Mouse (Mus musculus) megakaryocyte, embryonic 14.5 days (primary cell): Measurements from ENCODE around the gene Trim46. TPM values are rescaled to one million over a fixed set of nuclear protein-coding genes. Genes with fewer than 3 reads are reported as not detected.
"Not testable (repeated sequence)": the region's sequence is repeated elsewhere in the genome, so short reads cannot be mapped to it uniquely, and the experiment has no call there.

Experiments
- H3K27me3 ChIP-seq: replicated peaks from 2 replicates; pipeline ENCODE3; 2012; ENCODE audit warnings: inconsistent platforms
- H3K36me3 ChIP-seq: replicated peaks from 2 replicates; pipeline ENCODE3; 2012; ENCODE audit warnings: low read length, inconsistent platforms, mixed read lengths
- H3K4me1 ChIP-seq: 2 replicates; pipeline ENCODE4 v1.6.1; 2012; ENCODE audit warnings: inconsistent platforms
- H3K4me3 ChIP-seq: replicated peaks from 2 replicates; pipeline ENCODE3; 2012; ENCODE audit warnings: moderate library complexity, mild to moderate bottlenecking, inconsistent platforms
- H3K9me3 ChIP-seq: 2 replicates; pipeline ENCODE4 v1.6.1; 2012; ENCODE audit warnings: inconsistent platforms
- FLI1 ChIP-seq: IDR thresholded peaks from 2 replicates; pipeline ENCODE4 v1.6.1; 2012; ENCODE audit warnings: low read length, inconsistent platforms, mixed read lengths
- GATA1 ChIP-seq: IDR thresholded peaks from 3 replicates; pipeline ENCODE4 v1.6.1; 2012; ENCODE audit warnings: mixed read lengths, low read length, inconsistent platforms, borderline replicate concordance
- polyA plus RNA-seq: library from polyadenylated mRNA; stranded (reverse); fragments of >175 nt; gene quantifications from 2 replicates; pipeline ENCODE4 v1.2.3, GENCODE M21; 2012; ENCODE audit warnings: low replicate concordance; ENCODE audit not compliant: insufficient read depth

Trim46 gene
- polyA plus RNA-seq, 1 experiment = 2.1 TPM

DNA sequence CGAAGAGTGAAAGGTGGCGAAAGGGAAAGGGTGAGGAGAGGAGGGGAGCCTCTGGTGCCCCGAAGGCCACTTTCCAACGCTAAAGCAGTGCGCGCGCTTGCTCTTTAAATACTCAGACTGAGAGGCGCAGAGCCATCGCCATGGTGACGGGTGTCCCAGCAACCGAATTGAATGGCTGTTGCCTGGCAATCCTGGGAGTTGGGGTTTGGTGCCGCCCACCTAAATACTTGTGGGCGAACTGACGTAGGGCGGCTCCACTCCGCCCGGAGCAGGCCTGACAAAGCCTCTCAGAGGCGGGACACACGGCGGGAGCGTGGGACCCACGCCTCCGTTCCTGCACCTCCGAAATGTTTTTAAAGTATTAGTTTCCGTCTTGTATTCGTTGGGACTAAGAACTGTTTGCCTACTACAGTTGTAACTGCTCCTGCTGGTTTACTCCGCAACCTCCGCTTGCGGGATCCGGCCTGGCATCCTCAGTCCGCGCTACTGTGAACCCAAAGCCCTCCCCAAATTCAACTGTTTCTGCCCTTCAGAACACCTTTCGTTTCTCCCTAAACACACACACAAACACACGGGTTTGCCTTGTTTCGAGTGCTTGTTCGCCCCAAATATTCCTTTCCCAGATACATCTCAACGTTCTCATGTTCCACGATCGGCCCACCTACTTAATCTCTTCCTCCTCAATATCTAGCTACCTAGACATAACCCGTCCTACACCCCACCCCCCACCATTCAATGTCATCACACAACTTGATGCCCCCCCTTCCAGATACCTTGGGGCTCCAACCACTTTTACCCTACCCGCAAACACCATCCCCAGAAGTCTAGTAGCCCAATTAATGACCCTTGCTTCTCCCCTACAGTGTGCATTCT, 18.6 kb downstream of the Trim46 start:
- H3K4me3 ChIP-seq = peak overlapping the region; percentile 90
- H3K27me3 ChIP-seq = peaks cover 78% of the 10 kb centered on the region
- TF ChIP-seq GATA1 (no peak), FLI1 (no peak)
- no peaks in the 10 kb centered on the region for H3K9me3 ChIP-seq
- no peaks in the 10 kb centered on the region for H3K36me3 ChIP-seq
- peaks cover 67% of the 10 kb centered on the region for H3K4me1 ChIP-seq

DNA sequence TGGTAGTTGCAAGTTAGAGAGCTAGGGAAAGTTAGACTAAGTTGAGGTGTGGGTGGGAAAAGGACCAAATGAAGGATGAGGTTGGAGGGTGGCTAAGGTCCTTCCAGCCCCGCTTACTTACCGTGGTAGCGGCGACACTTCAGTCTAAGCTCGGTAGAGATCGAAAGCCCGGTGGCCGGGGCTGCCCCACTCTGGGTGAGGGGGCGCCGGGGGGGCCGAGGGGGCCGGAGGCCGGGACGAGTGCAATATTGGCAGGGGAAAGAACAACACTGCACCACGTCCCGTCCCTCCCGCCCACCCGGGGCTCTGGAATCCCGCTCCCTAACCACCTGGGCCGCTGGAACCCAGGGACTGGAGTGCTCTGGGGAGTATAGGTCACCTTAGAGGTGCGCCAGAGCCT, 19.2 kb downstream of the Trim46 start, which contains the start of gene Mtx1:
Gene Mtx1 (minus strand): TSS at position 189 of the 400 bp plus-strand sequence.
- no peak for TF ChIP-seq GATA1
- TF ChIP-seq FLI1 = no peak
- H3K4me1 ChIP-seq = peaks cover 61% of the 10 kb centered on the region
- no peaks in the 10 kb centered on the region for H3K9me3 ChIP-seq
- peak within 1 kb of the TSS; percentile 90 for H3K4me3 ChIP-seq
- peaks cover 78% of the 10 kb centered on the region for H3K27me3 ChIP-seq
- H3K36me3 ChIP-seq = no peaks in the 10 kb centered on the region

DNA sequence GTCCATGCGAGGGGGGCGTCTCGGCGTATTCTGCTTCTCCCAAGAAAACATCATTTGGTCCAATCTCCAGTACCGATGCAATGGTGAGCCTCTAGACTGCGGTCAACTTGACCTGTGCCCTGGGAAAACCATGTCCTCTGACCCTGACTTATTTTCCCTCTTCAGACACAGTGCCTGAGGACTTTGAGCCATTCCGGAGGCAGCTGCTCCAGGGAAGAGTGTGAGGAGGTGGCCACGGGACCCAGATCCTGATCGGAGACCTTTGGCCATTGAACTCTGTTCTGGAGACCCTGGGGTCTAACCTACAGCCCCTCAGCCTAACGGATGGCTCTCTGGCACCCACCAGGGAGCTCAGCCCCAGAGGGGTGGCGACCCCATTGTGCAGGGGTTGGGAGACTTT, 19.7 kb downstream of the Trim46 start:
- Histone ChIP-seq H3K4me1 (peaks cover 56% of the 10 kb centered on the region), H3K27me3 (peaks cover 74% of the 10 kb centered on the region), H3K9me3 (no peaks in the 10 kb centered on the region), H3K36me3 (no peaks in the 10 kb centered on the region), H3K4me3 (no peak overlapping the region)
- TF ChIP-seq FLI1 (no peak), GATA1 (no peak)

DNA sequence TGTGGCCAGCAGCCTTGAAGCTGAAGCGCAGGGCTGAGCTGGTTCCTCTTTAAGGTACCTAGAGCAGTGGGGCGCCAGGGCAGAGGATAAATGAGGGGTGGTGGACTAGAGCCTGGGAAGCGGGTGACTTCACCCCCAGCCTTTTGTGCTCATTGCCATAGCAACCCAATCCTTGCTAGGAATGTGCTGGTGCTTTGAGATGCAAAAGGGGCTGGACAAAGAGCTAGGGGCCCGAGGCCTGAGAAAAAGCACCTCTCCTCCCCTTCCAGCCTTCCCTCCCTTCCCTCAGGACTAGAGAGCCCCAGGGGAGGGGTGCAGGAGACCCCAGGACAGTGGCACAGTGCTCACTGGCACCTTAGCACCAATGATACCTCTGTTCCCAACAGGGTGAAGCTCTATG, 20.2 kb downstream of the Trim46 start:
- H3K27me3 ChIP-seq = peaks cover 76% of the 10 kb centered on the region

DNA sequence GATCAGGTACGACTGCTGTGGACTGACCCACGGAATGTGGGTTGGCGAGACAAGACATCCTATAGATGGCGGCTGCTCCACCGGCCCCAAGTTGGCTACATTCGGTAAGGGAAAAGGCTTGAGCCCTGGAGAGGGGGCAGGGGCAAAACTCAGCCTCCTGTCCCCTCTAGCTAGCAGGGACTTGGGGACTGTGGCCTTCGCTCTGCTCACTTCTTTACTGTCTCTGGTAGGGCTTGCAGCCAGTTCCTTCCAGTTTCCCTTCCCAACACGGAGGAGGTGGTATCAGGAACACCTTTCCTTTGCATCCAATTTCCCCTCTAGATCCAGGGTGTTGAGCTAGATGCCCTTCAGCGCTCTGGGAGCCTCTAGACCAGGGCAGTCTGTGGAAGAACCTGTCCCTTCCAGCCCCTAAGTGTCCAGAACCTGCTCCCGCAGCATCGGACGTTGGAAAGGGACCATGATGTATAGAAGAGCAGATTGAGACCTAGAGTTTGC, 20.7 kb downstream of the Trim46 start:
- Histone ChIP-seq H3K4me3 (no peak overlapping the region), H3K9me3 (no peaks in the 10 kb centered on the region), H3K4me1 (peaks cover 51% of the 10 kb centered on the region), H3K27me3 (peaks cover 71% of the 10 kb centered on the region), H3K36me3 (no peaks in the 10 kb centered on the region)
- TF ChIP-seq FLI1 (no peak), GATA1 (no peak)

More for the DNA sequence above, 20.2 kb downstream of the Trim46 start:
- Histone ChIP-seq H3K4me3 (no peak overlapping the region), H3K9me3 (no peaks in the 10 kb centered on the region), H3K36me3 (no peaks in the 10 kb centered on the region), H3K4me1 (peaks cover 55% of the 10 kb centered on the region)
- TF ChIP-seq FLI1 (no peak), GATA1 (no peak)

DNA sequence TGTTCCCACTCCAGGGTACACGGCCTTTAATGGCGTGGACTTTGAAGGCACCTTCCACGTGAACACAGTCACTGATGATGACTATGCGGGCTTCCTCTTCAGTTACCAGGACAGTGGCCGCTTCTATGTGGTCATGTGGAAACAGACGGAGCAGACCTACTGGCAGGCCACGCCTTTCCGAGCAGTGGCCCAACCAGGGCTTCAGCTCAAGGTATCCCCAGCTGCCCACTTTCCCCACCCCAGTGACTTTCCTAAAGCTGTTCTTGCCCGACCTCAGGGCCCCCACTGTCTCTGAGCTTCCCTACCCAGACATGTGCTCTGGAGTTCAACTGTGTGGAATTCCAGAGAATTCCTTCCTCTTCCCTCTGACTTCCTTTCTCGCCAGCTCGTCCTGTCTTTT, 21.3 kb downstream of the Trim46 start:
- TF ChIP-seq FLI1 (no peak), GATA1 (no peak)
- Histone ChIP-seq H3K36me3 (no peaks in the 10 kb centered on the region), H3K9me3 (no peaks in the 10 kb centered on the region), H3K4me3 (no peak overlapping the region), H3K27me3 (peaks cover 69% of the 10 kb centered on the region), H3K4me1 (peaks cover 51% of the 10 kb centered on the region)

DNA sequence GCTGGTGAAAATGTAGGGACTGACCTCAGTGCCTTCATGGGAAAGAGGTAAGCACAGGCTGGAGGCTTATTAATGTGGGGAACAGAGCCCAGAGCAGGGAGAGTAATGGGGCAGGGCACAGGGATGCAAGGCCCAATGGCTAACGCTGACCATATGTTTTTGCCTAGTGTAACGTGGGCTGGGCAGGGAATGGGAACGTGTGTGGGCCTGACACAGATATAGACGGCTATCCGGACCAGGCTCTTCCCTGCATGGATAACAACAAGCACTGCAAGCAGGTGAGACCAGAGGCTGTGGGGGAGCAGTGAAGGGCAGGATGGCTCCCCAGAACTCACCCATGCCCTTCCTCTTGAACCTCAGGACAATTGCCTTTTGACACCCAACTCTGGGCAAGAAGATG, 24.9 kb downstream of the Trim46 start:
- Histone ChIP-seq H3K36me3 (no peaks in the 10 kb centered on the region), H3K27me3 (peaks cover 78% of the 10 kb centered on the region), H3K9me3 (no peaks in the 10 kb centered on the region), H3K4me1 (peaks cover 45% of the 10 kb centered on the region), H3K4me3 (no peak overlapping the region)
- no peak for TF ChIP-seq GATA1
- no peak for TF ChIP-seq FLI1

DNA sequence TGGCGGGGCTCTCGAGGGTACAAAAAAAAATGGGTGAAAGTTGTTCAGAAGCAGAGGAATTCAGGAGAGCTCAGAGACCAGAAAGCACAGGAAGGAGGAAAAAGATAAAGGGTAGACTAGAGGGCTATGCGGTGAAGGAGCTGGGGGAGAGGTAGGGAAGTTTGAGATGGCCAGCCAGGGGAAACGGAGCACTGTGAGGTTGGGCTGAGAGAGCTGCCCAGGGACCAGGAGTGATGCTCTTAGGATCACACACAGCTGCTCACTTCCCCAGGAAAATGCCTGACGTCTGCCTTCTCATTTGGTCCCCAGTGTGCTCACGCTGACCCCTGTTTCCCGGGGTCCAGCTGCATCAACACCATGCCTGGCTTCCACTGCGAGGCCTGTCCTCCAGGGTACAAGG, 26.6 kb downstream of the Trim46 start:
- peaks cover 64% of the 10 kb centered on the region for H3K27me3 ChIP-seq

DNA sequence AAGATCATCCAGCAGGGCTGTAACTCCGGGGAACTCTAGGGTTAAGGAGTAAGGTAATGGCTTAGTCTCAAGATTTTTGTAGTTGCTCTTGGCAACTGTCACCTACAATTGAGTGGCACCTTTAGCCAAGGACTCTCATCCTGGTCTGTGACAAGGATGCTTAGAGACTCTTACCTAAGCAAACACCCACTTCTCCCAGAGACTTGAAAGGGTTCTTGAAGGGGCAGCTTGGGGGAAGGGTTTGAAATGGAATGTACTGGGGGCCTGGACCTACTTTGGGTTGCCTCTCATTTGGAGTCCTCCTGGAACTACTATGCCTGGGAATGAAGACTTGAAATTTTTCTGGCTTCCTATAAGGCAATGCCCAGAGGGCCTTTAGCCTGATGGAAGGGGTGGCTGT, 27.8 kb downstream of the Trim46 start:
- H3K4me1 ChIP-seq = peaks cover 58% of the 10 kb centered on the region
- H3K4me3 ChIP-seq = peak overlapping the region; percentile 46
- TF ChIP-seq GATA1 (no peak), FLI1 (no peak)
- H3K27me3 ChIP-seq = peaks cover 51% of the 10 kb centered on the region
- H3K9me3 ChIP-seq = no peaks in the 10 kb centered on the region
- H3K36me3 ChIP-seq = no peaks in the 10 kb centered on the region

More for the DNA sequence above, 26.6 kb downstream of the Trim46 start:
- peaks cover 57% of the 10 kb centered on the region for H3K4me1 ChIP-seq
- TF ChIP-seq FLI1 (no peak), GATA1 (no peak)
- H3K9me3 ChIP-seq = no peaks in the 10 kb centered on the region
- no peak overlapping the region for H3K4me3 ChIP-seq
- no peaks in the 10 kb centered on the region for H3K36me3 ChIP-seq

DNA sequence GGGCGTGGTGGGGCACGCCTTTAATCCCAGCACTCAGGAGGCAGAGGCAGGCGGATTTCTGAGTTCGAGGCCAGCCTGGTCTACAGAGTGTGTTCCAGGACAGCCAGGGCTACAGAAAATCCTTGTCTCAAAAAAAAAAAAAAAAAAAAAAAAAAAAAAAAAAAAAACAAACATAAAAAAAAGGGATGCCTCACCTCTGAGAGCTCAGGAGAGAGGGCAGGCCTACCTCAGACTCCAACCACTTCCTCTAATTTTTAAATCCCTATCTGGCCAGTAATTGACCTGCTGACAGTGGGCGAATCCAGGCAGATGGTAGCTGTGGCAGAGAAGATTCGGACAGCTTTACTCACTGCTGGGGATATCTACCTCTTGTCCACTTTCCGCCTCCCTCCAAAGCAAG, 29.7 kb downstream of the Trim46 start:
- H3K4me3 ChIP-seq, H3K36me3 ChIP-seq, H3K9me3 ChIP-seq: not testable (repeated sequence)
- Histone ChIP-seq H3K4me1 (peaks cover 74% of the 10 kb centered on the region), H3K27me3 (peaks cover 42% of the 10 kb centered on the region)

DNA sequence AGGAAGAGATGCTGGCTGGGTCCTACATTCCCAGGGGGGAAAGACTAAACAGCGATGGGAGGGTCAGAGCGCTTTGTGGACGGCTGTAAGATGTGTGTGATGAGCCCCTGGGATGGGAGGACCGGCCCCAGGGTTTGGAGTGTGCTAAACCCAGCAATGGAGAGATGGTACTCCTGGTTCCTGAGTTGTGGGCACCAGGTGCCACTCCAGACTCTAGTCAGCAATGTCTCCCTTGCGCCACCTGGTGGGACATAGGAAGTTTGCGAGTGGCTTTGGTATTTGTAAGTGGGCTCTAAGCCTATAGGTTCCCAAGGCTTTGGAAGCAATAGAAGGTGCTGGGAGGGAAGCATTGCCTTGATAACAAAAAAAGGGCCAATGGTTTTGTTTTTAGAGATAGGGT, 30.3 kb downstream of the Trim46 start:
- no peaks in the 10 kb centered on the region for H3K9me3 ChIP-seq
- peaks cover 73% of the 10 kb centered on the region for H3K4me1 ChIP-seq
- peaks cover 37% of the 10 kb centered on the region for H3K27me3 ChIP-seq
- peaks cover 12% of the 10 kb centered on the region for H3K36me3 ChIP-seq
- peak overlapping the region; percentile 67 for H3K4me3 ChIP-seq
- TF ChIP-seq FLI1 (no peak), GATA1 (no peak)
